Mouse (Mus musculus) MN1 (cell line): ENCODE measurements around the gene Vdr.

ENCODE experiments used
- DNase-seq: peaks from one replicate; pipeline ENCODE4 v3.0.0-alpha.2; 2016; ENCODE audit warnings: low spot score

Vdr gene

DNA sequence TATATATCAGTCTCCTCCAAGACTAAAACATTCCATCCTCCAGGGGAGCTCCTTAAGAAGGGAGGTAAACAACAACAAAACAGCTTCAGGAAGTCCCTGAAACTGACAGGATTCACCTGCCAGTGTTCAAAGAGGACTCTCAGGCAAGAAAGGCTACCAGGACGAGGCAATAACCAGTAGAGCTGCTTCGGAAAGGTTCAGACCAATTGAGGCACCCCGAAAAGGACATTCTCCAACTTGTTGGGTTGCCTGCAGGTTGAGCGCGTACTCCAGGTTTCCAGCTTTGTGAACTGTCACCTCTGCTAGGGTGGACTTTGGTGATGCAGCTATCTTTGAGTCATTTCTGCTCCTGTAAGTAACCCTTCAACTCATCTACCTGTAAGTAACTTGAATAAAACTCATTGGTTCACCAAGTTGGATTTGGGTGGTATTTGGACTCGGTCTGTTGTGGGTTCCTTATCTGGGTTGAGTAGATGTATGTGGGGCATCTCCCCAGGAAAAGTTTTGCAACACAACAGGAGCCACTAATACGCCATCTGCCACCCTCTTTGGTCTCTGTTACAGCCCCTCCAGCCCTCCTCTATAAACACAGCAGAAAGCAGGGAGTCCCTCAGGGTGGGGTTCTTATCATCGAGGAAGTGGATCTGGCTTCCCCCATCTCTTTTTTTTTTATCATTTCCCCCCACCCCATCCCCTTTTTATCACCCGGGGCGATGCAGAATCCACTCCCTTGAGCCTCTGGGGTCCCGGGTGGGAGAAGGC lies 64.1 kb downstream of the Vdr start:
- DNase-seq = no peak

DNA sequence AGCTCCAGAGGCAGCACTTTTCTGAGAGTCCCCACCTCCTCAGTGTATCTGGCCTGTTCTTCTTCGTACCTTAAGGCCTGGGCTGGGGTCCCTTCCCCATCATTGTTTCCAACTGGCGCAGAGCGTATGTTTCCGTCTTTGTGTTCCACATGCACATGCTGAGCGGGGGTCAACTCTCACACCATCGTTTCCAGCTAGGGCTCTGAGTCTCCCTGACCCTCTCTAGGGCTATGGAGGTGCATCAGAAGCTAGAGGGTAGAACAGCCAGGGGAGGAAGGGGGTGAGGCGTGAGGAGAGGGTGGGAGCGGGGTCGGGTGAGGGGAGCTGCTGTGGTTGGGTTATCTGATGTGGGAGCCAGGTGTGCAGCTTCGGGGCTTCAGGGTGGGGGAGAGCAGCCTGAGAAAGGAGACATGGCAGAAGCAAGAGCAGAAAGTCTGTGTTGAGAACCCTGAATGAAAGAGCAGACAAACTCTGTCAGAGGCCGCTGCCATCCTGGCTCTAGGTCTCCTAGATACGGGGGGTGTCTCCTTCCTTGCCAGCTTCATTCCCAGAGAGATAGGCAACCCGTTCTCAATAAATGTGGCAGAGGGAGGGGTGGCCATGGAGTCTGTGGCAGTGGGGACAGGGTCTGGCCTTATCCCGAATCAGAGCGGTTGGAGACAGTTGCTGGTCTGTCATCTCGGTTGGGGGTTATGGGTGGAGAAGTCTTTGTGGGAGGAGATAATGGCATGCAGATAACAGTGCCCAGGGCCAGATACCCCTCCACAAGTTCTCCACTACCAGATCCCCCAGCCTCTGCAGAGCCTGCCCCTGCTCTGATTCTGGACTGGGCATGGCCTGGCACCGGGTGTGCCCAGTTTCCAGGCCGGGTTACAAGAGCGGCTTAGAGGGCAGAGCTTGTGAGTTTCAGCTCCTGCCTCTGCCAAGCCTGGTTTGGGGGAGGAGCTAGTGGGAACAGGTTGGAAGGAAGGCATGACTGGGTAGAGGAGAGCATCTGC lies 66.1 kb downstream of the Vdr start, which contains the start of gene Hdac7:
Gene Hdac7 (minus strand): TSS at position 466 of the 998 bp plus-strand sequence.
- DNase-seq = no peak

DNA sequence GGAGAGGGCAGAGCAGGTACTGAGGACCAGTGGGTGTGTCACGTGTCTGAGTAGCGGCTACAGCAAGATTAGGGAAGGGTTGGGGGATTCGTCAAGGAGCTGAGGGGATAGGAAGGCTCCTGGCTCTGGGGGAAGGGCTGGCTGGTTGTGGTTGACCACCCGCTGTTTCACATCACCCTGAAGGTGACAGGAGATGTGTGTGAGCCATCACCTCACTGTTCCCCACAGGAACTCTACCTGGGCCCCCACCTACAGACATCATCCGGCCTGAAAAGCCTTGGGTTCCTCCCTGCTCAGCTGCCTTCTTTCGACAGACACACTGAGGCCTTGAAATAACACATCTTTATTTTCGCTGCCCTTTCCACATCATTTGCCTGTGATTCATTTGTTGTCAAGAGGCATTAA lies 67.2 kb downstream of the Vdr start:
- no peak for DNase-seq

DNA sequence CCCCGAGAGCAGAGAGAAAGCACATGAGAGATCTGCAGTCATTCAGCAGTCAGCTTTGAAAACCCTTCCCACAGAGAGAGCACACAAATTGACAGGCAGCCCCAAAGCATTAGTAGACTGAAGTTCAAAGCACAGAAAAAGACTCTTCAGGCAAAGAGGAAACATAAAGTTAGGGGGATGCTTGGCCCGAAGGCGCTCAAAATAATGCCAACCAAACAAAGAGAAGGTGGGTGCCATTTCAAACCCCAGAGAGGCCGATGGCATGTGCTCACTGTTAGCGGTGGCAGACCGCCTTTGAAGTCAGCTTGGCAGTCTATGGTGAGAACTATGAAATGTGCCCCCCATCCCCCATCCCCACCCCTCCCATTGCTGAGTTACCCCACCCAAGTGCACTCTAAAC lies 68.4 kb downstream of the Vdr start:
- DNase-seq = no peak

DNA sequence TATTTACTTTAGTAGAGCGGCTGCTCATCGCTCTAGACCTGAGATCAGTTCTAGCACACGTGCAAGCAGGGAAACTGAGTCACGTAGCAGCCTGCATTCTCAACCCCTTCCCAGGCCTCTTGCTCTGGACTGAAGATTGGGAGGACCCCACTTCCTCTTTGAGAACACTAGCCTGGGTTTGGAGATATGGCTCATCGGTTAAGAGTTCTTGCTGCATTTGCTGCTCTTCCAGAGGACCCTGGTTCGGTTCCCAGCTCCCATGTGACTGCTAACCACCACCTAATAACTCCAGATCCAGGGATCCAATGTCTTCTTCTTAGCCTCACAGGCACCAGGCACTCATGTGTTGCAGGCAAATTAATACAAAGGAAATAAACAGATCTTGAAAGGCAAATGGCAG lies 69.0 kb downstream of the Vdr start:
- no peak for DNase-seq

DNA sequence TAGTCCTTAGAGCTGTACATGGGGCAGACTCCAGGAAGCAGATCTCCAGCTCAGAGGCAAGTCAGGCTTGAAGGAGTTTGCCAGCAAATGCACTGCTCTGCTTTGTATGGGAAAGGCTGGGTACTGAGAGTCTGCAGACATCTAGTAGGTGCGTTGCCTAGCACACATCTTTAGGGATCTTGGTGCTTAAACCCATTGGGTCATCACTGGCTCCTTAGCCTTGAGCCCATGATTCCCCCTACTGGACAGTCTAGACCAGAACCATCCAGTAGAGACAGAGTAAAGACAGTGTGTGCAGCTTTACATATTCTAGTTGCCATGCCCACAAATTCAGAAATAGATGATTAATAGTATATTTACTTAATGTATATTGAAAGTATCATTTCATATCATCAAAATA lies 69.6 kb downstream of the Vdr start:
- no peak for DNase-seq

DNA sequence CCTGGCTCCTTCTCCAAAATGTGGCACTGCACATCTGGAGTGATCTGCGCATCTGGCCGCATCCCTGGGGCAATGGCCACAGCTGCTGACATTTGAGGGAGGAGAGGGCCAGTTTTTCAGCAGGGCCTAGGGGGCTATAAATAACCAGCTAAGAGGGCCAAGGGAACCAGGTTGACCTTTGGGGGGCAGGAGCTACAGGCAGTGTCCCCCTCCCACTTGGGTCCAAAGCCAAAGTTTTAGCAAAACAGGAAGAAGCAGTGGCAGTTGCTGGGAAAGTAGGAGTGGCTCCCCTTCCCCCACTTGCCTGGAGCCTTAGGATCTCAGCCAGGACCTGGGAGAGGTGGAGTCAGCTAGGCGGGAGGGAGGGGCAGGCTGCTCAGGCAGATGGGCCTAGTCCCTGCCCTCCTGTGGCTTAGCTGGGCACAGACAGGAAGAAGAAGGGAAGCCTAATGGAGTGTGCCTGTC lies 70.4 kb downstream of the Vdr start:
- DNase-seq = peak; percentile 77

DNA sequence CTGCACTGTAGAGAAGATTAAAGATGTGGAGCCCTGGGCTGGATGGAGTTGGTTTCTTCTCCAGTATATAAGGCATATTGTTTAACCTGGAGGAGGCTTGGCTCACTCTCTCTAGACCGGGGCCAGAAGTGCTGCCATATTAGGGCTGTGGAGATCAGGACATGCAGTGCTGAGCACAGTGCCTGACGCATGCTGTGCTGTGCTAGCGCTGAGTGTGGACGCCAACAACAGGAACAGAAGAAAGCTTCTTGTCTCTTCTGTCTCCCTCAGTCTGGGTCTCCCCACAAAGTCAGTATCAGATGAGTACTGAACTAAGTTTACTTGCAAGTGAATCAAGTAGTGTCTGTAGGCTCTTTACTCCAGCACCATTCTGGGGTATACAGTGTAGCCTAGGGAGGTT lies 71.0 kb downstream of the Vdr start:
- no peak for DNase-seq

DNA sequence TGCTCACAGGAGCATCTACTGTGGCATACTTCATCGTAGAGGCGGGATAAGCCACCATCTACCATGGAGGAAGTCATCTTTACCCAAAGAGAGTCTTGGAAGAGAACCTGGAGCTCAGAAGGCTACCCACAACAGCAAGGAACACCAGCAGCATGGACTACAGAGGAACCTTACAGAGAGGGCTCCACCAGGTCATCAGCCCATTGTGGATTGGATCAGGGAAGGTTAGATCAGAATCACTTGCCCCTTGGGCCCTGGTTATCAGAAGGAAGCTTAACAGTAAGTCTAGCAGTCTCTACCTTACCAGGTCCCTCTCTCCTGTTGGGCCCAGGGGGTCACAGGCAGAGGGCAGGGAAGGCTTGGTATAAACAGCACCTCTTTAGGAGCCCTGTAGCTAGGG lies 71.4 kb downstream of the Vdr start:
- no peak for DNase-seq

DNA sequence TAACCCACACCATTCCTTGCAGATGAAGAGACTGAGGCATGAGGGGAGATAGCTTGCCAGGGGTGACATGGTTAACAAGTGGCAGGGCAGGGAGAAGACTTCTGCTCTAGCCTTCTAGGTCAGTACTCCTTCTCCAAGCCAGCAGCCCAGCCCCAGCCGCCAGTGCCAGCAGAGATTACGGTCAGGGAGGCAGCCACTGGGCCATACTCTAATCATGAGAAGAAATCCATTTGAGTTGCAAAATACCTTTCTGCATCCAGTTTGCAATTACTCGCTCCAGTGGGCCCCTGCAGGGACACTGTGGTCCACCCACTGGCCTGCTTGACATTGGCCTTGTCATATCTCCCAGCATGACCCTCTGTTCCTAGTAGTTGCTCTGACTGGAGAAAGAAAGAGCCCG lies 72.0 kb downstream of the Vdr start:
- no peak for DNase-seq

DNA sequence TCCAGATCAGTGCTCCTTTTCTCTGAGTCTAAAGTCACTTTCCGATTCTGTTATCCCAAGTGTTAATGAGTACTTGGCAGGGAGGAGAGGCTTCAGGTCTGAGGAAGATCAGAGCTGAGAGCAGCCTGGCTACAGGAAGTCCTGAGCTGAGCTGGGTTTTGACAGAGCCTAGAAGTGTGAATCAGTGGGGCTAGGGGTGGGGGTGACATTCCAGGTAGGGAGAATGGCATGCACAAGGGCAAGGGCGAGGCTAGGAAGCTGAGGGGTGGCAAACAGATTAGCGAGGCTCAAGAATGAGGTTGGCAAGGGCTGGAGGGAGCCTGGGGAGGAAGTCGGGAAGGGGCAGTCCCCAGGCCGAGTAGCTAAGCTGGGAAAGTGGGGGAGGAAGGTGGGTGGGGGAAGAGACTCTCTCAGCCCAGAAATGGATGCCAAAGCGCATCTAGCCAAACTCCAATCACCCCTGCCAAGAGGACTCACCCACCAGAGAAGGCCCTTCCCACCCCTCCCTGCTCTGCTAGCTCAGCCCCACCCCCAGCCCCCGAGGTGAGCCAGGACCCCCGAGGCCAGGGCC lies 72.9 kb downstream of the Vdr start:
- no peak for DNase-seq

DNA sequence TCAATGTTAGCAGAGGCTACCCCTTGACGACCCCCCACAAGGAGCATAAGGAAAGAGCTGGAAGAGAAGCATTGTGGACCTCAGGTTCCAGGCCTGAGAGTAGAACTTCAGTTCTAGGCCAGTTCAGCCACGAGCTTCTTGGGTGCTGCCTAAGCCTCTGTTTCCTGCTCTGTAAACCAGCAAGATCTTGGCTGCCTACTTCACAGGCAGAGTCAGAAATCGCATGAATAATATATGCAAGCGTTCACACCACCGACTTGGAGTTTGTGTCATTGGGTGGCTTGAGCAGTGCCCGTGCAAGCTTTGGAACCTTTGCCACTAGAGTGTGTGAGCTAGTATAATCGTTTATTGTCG lies 73.6 kb downstream of the Vdr start:
- DNase-seq = no peak

DNA sequence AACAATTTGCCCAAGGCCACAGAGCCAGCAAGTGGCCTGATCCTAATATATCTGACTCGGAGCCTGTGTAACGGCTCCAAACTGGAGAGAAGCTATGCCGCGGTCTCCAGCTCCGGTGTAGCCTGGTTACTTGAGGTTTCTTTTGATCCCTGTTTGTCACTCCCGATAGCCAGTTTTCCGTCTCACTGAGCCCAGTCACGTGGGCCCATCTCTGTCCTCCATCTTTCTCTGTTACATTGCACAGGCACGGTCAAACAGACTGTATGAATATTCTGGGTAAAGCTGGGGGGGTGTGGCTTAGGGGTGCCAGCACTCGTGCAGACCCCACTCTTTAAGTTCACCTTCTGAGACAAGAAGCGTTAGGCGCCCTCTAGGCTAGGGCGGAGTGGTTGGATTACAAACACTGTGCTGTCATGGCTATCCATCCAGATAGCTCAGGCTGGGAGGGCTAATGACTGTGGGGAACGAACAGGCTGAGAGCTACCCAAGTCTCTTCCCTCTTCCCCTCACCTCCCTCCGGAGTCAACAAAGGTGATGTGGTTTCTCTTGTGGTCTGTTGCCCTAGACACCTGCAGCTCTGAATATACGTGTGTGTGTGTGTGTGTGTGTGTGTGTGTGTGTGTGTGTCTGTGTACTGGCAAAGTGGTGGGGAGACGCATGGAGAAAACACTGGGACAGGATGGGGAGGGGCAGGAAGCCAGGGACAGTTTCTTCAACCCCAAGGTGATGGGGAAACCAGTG lies 74.1 kb downstream of the Vdr start:
- no peak for DNase-seq

DNA sequence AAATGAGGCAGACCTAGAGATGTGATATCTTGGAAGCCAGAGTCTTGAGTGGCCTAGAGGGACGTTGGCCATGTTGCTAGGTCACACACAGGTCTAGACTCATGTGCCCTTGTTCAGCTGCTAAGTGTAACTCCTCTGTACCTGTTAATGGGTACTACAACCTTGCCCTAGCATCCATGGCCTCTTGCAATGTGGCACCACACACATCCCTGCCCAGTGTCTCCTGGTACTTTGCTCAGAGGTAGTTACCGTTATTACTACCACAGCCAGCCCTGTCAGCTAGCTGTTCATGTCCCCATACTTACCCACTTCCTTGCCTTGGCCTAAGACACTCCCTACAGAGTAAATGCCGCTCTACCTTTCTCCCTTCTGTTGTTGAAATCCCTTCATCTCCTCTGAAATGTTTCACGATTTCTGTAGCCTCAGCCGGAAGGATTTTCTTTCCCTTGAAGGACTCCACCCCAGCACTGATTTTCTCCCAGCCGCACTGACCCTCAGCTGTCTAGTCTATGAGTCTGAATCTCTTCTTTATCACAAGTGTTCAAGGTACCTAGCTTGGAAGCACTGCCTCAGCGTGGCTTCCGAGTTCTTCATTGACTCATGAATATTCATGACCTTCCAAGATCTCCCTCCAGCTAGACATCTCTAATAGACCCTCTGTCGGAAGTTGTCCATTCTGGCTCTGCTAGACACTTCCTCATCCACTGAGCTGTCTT lies 77.5 kb downstream of the Vdr start:
- no peak for DNase-seq

DNA sequence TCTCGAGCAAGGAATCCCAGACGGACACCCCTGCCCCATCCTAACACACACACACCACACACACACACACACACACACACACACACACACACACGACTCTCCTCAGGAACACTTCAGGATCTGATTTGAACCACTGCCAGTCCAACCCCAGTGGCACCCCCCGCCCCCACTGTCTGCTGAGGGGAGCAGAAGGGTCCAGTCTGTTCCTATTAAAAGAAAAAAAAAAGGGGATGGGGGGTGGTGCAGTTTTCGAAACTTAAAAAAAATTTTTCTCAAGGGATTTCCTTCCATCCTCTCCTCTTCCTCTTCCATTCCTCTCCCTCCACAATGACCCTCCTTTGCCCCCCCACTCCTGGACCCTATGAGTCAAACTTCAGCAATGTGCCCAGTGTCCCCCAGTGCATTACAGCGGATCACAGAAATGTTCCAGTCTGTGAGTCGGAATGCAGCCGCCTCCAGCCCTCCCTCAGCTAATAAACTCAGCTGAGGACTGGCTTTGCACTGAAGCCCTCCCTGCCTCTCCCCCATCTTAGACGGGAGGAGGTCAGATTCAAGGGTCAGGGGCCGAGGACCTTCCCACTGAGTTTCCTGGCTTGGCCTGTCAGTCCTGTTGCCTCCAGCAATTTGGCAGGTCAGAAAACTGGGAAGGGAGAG lies 78.3 kb downstream of the Vdr start:
- DNase-seq = peak; percentile 44

DNA sequence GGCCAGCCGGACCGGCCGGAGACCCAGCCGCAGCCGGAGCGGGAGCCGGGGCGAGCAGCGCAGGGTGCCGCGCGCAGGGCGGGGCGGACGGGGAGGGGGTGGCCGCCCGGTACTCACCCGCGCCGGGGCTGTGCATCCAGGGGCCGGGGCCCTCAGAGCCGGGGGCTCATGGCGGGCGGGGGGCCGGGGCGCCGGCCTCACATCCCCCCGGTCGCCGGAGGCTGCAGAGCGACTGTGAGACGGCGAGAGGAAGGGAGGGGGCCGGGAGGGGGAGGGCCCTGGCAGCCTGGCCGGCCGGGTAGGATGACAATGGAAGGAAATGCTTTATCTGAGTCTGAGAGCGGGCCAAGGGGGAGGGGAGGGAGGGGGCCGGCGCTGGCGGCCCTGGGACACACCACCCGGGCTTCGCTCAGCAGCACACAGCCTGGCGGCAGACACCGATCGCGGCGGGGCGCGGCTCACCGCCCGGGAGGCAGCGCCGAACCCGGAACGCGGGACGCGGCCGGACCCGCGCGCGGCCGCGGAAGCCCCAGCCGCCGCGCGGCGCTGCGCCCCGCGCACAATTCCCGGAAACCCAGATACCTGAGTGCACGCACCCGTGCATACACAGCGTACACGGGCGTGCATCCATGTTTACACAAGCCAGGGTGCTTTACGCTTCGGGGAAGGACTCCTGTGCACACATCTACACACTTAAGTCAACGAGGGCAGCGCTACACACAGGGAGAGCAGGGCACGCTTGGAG lies 79.0 kb downstream of the Vdr start:
- peak; percentile 78 for DNase-seq

DNA sequence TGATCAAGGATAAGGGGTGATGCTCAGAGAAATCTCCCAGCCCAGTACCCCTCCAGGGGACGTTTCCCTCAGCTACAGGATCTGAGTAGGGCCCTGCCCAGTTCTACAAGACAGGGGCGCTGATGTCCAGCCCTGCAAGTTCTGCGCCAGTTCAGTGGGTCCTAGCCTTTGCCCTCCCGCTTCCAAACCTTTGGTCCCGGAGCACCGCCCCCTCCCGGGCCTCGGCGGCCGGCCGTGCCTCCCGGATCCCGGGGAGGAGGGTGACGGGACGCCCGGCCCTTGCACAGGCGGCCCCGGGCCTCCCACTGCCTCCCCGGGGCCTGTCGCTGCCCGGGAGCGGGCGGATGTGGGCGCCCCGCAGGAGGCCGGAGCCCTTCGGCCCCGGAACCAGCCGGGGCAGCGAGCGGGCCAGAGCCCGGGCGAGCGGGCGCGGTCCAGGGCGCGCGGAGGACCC lies 79.6 kb downstream of the Vdr start:
- DNase-seq = peak; percentile 66

DNA sequence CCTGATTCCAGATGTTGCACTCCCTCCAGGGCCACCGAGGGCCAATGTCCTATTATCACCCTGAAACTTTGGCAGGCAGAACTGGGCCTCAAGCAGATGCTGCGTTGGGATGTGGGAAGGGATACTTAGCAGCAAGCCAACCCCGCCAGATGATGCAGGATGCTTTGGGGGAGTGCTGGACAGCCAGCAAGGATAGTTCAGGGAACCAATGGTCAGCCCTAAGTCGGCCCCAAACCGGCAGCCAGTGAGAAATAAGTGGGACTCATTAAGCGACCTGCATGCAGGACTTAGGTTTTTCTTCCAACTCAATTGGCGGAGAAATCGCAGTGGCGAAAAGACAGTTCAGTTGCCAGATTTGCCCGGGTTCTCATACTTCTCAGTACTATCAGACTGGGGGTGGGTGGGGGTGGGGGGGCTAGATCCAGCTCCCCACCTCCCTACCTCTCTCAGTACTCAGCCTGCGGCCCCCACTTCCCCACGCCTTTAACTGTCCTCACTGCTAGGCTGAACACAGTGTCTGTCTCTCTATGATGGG lies 80.1 kb downstream of the Vdr start:
- DNase-seq = no peak

DNA sequence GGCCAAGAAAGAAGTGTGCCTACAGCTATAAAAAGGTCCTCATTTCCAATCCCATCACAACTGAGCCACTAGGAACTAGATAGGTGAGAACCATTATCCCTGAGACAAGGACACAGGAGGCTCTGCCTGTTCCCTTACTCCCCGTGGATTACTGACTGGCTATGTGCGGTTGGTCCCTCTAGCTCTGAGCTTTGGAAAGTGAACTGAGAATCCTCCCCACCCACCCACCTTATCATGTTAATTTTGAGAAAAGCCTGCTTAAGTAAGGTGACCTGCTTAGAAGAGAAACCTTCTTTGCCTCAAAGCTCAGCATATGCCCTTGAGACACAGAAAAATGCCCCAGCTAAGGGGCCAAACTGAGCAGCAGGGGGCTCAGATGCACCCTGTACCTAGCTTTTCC lies 81.0 kb downstream of the Vdr start:
- no peak for DNase-seq

DNA sequence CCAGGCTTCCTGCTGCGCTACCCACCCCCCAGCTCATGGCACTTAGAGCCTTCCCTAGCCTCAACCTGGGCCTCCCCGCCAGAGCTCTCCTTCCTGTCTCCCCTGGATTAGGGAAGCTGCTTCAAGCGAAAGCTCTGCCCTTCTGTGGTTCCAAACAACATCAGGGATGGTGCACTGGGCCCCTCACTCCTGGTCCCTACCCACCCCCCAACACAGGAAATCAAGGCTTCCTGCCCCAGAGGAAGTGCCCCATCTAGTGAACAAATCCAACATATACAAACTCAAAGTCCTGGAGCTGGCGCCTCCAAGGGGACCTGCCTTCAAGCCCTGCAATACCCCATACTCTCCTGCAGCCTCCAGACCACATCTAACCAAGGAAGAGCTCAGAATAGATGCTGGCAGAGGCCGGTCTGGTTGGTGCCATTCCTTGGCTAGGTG lies 81.5 kb downstream of the Vdr start:
- peak; percentile 32 for DNase-seq
